Mouse (Mus musculus) CD4-positive, CD25-positive, alpha-beta regulatory T cell, adult 4 months (primary cell): Measurements from ENCODE around the gene Gm9922. TPM values are rescaled to one million over a fixed set of nuclear protein-coding genes. Genes with fewer than 3 reads are reported as not detected.

Experiments used
- ATAC-seq: one replicate; pipeline ENCODE4 v1.8.0; 2017
- polyA plus RNA-seq, 2 experiments: library from polyadenylated mRNA; unstranded; fragments of 100-300 nt; shearing (Covaris generic); gene quantifications; one replicate each; pipeline ENCODE4 v1.2.1; 2017

Gm9922 gene
- not detected for polyA plus RNA-seq

DNA sequence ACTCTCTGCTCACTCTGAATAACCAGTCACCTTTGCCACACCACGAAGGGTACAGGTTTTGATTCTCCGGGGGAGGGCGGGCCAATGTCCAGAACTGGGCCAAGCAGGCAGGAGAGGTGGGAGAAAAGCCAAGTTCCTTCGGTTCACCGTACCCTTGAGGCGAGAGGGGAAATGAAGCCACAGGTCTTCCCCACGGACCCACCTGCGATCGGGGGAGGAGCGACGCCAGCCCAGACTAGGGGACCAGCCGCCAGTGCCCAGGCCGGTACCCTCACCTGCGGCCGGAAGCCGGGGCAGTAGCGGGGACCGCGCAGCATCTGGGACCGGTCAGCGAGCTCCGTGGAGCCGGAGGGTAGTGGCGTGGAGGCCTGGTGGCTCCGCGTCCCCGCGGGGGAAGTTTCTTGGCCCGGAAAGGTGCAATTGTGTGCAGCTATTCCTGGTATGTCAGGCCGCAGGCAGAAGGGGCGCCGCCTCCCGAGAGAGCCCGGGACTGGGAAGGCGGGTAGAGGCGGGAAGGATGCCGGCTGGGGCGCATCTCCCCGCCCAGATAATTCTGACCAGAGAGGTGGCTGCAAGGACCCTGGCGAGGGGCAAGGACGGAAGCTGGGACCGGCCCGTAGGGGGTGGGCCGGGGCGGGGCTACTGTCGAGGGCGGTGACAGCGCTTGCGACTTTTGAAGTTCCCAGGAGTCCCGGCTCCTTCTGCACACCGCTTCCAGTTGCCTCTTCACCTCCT, at the start of gene Gm9922, which contains the start of gene Lmo7:
Gene Gm9922 (minus strand): TSS at position 578 of the 735 bp plus-strand sequence.
Gene Lmo7 (plus strand): TSS at position 721 of the 735 bp plus-strand sequence.
- ATAC-seq, result peak; percentile 31

DNA sequence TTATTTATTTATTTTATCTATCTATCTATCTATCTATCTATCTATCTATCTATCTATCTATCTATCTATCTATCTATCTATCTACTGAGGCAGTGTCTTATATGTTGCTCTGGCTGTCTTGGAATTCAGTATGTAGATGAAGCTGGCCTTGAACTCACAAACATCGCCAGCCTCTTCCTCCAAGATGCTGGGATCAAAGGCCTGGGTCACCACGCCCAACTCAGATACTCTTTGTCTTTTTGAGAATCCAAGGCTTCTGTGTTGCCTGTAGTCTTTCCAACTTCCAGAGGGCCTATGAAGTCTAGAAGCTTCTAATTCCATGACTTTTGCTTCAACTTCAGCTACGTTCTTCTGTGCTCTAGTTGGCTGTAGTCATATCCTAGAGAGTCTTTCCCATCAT, 48.8 kb upstream of the Gm9922 start:
- no peak for ATAC-seq

DNA sequence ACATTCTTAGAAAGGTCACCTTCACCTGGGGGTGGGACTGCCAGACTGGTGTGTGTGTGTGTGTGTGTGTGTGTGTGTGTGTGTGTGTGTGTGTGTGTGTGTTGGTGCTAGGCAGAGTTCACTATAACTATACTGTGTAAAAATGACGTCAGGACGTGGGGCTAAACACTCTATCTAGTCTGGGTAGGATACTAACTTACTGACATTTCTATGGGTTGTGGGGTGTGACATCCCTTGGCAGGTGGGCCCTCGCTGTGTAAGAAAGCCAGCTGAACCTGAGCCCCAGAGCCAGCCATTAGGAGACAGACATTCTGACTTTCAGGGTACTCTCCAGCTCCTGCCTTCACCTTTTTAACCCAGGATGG, 47.5 kb upstream of the Gm9922 start:
- ATAC-seq, result no peak

DNA sequence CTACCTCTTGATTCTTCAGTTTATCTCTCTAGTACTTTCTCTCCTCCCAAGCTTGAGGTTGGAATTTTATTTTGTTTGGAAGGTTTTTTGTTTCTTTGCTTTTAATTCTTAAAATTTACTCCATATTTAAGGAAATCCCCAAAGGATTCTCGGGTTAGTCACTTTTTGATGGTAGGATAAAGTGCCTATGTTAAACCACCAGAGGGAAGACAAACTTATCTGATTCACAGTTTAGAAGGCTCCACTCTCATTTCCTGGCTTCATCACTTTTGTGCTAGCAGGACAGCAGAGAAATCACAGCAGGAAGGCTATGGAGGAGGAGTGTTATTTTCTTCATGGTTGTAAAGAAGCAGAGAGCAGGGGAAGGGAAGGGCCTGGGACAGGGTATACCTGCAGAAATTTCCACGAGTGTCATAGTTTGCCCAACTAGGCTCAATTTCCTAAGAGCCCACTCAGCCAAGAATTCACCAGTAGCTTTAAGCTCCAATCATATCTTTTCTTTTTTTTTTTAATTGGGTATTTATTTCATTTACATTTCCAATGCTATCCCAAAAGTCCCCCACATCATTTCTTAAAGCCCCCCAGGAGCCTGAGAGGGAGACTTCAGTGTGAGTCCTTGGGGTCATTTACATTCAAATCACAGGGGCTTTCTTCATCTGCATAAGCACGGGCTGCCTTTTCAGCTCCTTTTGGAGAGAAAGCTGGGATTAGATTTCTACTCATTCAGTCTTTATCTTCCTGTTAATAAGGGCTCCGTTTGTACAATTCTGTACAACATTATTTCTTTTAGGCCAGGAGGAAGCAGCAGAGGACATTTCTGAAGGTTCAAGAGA, 46.9 kb upstream of the Gm9922 start:
- no peak for ATAC-seq

DNA sequence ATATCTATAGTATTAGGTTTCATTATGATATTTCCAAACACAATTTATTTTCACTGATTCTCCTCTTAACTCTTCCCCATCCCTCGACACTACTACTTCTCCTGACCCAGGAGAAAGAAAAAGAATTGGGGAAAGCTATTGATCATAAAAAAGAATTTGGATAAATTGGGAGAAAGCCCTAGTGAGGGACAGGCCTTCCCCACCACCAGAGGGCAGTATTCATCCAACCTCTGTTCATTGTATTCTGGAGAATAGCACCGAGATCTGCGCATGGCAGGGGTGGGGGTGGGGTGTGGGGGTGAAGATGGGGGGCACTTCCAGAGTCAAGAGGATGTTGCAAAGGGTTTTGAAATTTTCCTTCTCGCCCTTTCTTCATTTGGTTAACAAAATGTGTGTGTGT, 45.0 kb upstream of the Gm9922 start:
- no peak for ATAC-seq

DNA sequence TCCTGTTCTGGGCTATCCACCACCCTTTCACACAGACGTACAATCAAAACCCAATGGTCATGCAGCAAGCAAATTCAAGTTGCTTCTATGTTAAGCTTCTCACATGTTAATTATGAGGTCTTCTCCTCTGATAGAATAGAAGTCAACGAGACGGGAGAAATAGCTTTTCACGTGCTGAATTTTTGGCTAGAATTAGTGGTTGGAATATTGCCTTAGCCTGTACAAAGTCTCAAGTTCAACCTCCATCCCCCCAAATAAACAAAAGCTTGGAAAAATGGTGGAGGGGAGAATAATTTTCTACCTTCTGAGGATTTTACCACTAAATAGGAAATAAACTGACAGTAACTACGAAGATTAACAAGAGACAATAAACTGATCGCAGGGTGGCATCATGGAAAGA, 42.1 kb upstream of the Gm9922 start:
- ATAC-seq, result no peak

DNA sequence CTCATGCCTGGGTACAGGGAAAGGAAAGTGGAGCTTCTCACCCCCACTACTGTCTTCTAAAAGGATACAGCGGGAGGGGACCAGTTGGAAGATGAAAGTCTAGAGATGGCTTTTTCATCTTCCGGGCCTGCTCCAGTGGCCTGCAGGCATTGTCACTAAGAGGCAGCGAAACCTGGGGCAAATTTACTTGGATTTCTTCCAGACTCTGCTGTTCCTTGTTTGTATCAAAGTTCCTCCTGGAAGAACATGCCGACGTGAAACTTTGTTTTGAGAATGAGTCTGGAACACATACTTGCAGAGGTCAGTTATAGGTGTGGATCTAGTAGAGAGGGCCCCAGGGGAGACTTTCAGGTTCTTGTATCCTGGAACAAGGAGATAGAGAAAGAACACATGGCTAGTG, 41.7 kb upstream of the Gm9922 start:
- ATAC-seq, result no peak

DNA sequence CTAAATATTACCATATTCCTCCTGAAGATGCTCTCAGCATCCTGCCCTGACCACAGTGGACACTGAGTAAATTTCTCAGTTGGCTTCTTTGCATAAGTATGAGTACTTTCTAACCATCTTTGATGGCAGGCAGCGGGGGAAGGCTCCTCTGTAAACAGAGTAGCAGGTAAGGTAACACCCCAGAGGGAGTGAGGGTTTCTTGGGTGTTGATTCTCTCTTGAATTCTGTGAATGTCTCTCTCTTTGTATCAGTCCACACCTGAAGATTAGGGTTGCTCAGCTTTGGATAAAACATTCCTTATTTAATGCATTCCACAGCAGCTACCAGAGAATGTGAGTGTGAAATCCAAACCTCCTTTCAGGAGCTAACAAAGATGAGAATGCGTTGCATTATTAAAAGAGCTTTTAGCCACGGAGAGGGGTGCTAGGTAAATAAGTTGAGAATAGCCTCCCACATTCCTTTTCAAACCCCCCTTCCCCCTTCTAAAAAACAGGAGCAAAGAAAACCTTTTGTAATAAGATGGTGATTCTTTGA, 34.2 kb upstream of the Gm9922 start:
- ATAC-seq, result no peak

DNA sequence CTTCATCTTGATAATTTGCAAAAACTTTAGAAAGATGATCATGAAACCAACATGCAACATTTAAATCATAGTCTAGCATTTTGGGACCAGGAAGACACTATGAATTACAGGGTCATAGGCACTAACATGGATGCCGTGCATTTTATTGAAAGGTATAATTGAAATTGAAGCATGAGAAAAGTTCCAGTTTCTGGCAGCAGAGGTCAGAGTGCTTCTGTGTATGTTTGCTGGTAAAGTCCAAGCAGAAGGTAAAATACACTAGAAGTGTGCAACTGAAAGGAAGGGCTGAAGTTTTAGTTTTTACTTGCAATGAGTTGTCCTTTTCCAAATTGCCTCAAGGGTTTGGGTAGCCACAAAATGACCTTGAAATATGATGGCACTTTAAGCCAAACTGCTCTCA, 32.7 kb upstream of the Gm9922 start:
- ATAC-seq, result no peak

DNA sequence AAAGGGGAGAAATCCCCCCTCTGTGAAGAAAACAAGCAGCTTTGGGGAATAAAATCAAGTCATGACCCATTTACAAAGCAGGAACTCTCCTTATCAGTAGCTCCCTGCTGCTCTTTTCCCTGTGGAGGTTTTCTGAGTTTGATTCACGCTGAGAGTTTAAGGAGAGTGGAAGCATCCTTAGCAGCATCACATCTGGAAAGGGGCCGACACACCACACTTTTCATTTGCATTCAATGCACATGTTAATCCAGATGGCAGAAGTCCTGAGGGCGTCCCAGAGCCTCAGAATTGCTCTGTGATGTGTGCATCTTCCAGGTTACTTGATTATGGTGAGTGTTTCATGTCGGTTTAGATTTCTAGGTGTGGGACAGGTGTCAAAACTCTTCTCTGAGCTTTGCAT, 25.8 kb upstream of the Gm9922 start:
- no peak for ATAC-seq

DNA sequence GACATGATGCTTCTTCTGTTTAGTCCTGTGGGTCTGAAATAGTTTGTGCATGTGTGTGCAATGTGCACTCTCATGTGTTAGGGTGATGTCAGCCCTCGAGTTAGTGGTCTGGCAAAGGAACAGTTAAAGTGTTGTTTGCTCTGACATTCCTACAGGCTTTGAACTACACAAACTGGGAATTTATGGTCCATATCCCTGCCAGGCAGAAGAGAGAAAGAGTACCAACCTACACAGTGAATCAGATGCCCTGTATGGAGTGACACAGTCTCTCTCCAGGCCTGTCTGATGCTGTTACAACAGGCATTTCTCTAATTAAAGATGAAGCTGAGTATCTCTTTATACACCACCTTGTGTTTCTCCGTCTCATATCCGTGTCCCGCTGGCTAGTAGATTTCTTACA, 21.3 kb upstream of the Gm9922 start:
- ATAC-seq, result no peak

DNA sequence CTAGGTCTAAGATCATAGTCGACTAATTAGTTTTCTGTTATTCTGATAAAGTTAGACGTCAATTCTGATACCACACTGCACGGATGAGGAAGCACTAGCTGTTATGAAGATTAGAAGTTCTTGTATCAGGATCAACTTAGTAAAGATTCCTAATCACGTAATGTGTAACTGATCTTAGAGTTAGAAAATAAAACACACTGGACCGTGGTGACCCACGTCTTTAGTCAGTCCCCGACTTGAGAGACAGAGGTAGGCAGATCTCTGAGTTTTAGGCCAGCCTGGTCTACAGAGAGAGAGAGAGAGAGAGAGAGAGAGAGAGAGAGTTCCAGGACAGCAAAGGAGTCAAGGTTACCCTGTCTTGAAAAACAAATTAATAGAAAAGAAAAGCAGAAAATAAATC, 18.8 kb upstream of the Gm9922 start:
- ATAC-seq, result no peak

DNA sequence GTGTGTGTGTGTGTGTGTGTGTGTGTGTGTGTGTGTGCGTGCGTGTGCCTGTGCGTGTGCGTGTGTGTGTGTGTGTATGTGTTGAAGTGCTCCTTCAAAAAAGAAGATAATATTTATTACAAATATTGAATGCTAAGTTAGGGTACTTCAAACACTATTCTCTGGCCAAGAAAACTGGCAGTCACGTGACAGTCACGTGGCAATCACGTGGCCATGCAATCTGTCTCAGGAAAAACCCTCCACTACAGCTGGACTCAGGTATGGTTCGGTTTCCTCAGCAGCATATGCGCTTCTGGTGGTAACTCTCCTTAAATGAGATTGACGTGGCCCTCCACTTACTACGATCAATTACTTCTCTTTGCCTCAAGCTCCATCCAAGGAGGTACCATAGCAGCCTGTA, 18.2 kb upstream of the Gm9922 start:
- no peak for ATAC-seq

DNA sequence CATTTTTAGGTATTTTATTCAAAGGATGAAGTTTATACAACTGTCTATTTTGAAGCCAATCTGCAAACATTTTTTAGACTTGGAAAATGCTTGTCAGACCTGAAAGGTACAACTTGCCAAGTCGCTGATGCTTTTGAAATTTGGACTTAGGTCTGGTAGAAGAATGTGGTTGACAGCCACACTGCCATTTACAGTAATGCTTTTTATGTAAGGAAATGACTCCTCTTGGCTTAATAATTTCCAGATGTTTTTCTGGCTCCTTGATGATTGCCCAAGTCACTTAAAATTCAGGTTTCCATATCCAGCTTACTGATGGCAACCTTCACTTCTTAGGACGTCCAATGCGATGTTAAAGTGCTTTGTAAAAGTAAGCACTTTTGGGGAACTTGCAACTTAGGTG, 17.0 kb upstream of the Gm9922 start:
- no peak for ATAC-seq

DNA sequence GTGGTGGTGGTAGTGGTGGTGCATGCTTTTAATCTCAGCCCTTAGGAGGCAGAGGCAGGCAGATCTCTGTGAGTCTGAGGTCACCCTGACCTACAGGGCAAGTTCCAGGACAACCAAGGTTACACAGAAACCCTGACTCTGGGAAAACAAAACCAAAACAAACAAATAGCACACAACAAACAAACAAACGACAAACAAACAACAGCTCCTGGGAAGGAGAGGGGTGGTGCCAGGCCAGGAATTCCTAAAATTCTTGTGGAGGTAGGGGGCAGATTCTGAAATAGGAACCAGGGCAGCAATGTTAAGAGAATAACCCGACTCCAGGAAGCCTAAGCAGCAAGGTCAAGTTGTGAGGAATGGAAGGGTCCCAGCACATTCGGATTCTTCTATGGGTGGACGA, 7.9 kb upstream of the Gm9922 start:
- ATAC-seq, result no peak

DNA sequence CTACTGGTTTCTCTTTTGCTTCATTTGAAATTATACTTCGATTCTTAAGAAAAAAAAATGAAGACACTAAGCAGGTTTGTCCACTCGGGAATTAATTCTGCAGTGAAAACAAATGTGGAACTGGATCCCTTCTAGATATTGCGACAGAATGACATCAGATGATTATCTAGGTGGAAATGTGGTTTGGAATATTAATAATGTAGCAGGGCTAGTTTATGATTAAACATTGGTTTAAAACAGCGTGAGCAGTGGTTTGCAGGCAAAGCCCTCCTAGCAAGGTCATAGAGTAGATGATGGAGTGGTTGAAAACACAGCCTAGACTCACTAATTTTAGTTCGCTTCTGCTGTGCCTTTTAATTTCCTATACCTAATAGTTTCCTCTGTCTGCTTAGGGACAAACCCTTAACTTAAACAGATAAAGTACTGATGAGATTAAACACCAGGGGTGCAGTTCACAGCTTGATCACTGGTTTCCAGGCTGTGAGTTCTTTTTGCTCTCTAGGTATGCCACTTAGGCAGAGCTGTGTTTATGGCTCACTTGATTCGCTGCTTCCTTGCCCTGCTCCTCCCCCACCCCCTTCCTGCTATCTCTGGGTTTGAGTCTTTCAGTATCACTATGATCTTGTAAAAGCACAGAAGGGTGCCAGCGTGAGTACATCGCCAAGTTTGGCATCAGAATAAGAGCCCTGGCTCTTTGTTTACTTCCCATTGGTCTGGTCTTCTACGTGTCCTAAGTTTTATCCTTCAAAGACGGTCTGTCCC, 4.1 kb upstream of the Gm9922 start:
- peak; percentile 54 for ATAC-seq

DNA sequence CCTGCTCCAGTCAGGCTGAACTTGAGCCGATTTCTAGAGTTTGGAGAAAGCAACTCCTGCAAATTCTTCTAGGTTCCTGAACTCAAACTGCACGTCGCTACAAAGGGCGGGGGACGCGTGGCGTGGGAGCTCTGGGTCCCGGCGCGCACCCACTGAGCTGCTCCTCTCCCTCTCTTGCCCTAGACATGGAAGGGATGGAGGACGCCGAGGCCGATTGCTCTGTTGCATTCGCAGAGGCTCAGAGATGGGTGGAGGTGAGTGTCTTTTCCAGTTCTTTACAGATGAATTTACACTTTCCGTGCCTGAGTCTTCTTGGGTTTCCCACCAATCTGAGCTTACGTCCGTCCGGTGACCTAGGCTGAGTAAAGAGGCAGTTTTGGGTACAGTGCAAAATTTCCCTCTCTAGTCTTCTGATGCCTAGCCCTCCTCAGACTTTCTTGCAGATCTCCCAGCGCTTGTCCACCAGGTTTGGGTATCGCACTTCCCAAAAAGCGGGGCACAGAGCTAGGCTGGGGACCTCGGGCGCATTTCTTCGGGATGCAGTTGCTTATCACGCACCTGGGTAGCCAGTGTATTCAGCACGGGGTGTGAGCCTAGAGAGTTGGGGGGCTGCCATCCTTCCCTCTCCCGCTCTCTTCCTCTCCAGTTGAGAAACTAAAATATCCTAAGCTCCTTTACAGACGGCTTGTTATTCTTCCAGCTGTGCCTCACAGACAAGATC, 518 bp upstream of the Gm9922 start:
- peak; percentile 29 for ATAC-seq

DNA sequence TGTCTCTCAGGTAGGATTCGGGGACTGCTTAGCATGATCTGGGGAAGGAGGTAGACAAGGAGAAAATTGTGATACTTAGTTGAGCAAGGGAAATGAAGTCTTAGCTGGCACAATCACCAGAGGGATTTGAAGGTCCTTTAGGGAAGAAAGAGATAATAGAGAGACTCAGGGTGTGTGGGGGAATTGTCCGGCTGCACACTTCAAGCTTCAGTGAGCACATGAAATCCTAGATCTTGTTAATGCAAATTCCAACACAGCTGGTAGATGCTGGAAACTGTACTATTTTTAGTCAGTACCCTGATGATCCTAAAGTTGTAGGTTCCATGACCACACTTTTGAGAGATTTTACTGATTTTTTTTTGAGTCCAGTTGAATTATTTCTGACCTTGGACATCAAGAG, 15.2 kb downstream of the Gm9922 start:
- no peak for ATAC-seq

DNA sequence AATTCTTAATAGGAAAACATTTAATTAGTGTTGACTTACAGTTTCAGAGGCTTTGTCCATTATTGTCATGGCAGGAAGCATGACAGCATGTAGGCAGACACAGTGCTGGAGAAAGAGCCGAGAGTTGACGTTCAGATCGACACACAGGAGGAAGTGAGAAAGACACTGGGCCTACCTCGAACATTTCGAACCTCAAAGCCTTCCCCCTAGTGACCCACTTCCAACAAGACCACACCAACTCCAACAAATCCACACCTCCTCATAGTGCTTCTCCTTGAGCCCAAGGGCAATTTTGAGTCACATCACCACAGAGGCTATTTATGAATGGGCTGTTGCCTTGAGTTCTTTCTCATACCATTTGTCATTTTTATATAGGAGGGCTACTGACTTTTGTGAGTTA, 22.5 kb downstream of the Gm9922 start:
- ATAC-seq, result no peak

DNA sequence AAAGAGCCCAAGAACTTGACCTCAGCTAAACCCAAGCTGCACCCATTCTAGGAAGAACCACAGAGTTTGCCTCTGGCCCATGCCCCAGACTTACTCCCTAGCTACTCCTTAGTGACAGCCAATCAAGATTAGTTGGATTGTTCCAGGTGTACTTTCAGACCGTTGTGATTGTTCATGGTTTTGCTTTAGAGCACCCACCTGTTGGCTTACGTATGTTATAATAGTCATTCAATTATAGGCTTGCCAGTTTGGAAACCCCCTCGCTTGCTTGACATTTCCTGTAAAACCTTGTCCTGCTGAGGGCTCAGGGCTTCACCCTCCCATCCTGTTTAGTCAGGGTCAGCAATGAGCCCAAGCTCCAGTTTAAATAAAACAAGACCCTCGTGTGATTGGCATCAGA, 25.1 kb downstream of the Gm9922 start:
- ATAC-seq, result peak; percentile 69

DNA sequence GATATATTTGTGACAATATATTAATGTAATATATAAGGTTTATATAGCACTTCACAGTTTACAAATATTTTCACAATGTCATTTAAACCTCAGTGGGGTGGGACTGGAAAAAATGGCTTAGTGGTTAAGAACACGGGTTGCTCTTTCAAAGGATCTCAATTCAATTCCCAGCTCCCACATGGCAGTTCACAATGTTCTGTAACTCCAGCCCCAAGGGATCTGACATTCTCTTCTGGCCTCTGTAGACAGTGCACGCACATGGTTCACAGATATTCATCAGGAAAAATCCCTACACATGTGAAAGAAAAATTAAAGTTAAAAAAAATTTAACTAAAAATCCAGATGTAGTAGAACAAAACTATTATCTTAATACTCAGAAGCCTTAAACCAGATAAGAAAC, 41.2 kb downstream of the Gm9922 start:
- no peak for ATAC-seq

DNA sequence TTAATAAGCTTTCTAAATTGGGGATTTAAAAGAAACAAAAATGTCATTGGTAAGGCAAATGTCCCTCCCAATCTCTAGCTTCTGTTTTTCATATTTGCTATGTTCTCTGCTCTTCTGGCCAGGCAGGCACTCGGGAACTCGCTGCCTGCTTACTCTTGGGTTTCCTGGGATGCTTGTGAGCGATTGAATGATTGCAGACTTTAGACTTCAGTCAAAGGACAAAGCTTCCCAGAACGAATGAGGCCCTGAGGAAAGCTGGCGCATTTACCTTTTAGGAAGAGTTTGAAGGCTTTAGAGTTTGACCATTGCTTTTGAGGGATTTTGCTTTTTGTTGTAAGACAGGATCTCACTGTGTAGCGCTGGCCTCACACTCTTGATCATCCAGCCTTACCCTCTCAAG, 41.9 kb downstream of the Gm9922 start:
- ATAC-seq, result no peak
